Mouse (Mus musculus): ENCODE measurements around the gene Sh3bgr. TPM values are rescaled to one million over a fixed set of nuclear protein-coding genes. Genes with fewer than 3 reads are reported as not detected.
A peak's percentile ranks its signal among the peaks of the same experiment; 100 is the strongest.

Gene Sh3bgr
- polyA plus RNA-seq, 1 experiment: 18.2 TPM

DNA sequence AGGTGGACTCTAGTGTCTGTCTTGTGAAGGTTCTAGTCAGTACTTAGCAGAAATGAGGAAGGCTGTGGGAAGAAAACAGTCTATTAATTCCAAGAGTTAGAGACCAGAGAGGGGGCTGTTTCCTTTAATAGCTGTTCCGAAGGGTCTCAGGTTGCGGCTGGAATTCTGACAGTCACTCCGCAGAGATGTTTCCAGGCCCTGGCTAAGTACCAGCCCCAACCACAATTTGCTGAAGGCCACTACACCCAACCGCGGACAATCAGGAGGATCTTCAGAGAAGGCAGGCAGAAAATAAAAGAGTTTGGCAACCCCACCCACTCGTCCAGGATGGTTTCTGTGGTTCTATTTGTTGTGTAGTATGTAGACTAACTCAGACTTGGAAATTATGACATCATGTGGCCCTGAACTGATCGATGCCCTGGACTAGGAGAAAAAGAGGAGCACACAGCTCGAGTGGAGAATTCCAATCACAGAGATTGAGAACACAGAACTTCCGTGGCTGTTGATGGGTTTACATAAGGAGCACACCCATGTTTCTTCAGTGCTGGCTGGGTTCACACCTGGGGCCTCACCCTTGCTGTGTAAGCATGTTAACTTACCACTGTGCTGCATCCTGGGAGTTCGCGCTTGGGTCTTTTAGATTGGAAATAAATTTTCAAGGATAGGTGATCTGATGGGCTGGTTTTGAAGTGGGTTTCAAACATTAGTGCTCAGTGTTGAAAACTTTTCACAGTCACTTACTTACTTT is 1.4 kb downstream of the Sh3bgr start:
- Histone ChIP-seq H3K4me3 (replicated peaks; ENCODE audit: extremely low read depth, low read depth, low read length) (no peak overlapping the region), H3K4me1 (ENCODE audit: control insufficient read depth, insufficient read depth, low read length) (no peaks in the 10 kb centered on the region)
- TF ChIP-seq CTCF (IDR thresholded peaks at IDR 0.05; ENCODE audit: insufficient read depth, low read length) (no peak), POLR2A (IDR thresholded peaks at IDR 0.05; ENCODE audit: borderline replicate concordance, extremely low read depth, low read depth, low read length) (no peak)
- 78% methylated on average over 11 of the region's 11 CpGs for WGBS
- no peak for DNase-seq

DNA sequence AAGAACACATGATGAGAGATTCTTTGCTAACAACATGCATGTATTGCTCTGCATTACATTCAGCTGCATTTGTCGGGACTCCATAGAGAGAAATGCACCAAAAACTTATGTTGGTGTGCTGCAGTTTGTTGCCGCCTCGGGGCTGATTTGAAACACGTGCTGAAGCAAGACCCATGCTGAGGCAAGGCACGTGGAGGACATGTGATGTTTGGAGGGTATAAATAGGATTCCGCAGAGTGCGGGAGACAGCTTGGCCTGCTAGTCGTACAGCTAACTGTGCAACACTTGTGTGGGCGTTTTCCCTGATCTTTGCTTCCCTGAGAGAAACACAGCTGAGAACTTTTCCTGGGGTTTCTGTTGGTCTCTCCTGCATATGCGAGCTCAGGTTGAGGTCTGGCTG is 9.5 kb downstream of the Sh3bgr start:
- no peaks in the 10 kb centered on the region; the same call in 1 of the 2 replicates for H3K4me1 ChIP-seq (ENCODE audit: control insufficient read depth, insufficient read depth, low read length)
- H3K4me3 ChIP-seq (replicated peaks; ENCODE audit: extremely low read depth, low read depth, low read length): no peak overlapping the region
- no peak for DNase-seq
- TF ChIP-seq POLR2A (IDR thresholded peaks at IDR 0.05; ENCODE audit: borderline replicate concordance, extremely low read depth, low read depth, low read length) (no peak), CTCF (IDR thresholded peaks at IDR 0.05; ENCODE audit: insufficient read depth, low read length) (no peak)
- WGBS: 85% methylated on average over 10 of the region's 10 CpGs

DNA sequence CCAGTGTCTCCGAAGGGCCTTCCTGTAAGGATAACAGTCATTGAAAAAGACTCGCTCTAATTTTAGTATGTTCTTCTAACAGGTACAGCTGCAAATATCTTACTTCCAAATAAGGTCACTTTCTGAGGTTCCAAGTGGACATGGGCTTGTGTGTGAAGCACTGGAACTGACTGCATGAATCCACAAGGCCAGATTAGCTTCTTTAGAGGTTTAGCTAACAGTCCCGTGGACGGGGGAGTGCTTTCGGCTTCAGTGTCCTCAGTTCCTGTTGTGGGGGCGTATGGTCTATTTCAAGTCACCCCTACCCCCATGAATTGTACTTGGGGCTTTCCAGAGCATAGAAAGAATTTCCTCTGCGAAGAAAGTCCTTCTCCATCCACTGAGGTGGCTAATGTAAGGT is 10.6 kb downstream of the Sh3bgr start:
- Histone ChIP-seq H3K4me1 (ENCODE audit: control insufficient read depth, insufficient read depth, low read length) (no peaks in the 10 kb centered on the region; the same call in 1 of the 2 replicates), H3K4me3 (replicated peaks; ENCODE audit: extremely low read depth, low read depth, low read length) (no peak overlapping the region)
- no peak for TF ChIP-seq CTCF (IDR thresholded peaks at IDR 0.05; ENCODE audit: insufficient read depth, low read length)
- no peak for TF ChIP-seq POLR2A (IDR thresholded peaks at IDR 0.05; ENCODE audit: borderline replicate concordance, extremely low read depth, low read depth, low read length)
- 74% methylated on average over 7 of the region's 7 CpGs for WGBS
- no peak for DNase-seq

DNA sequence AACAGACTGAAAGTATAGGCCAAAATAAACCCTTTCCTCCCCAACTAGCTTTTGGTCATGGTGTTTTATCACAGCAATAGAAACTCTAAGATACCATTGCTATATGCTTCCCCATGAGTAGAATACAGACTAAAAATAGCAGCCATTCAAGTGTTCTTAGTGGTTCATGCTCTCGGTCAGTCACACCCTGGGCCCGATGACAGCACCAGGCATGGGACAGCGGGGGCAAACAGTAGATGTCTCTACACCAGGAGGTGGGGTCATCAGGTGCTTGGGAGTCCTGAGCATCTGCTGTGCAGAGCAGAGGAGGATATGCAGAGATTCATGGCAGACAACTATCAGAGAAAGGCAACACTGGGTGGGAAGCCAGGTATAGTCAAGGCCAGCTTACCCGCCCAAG is 12.8 kb downstream of the Sh3bgr start:
- no peak overlapping the region for H3K4me3 ChIP-seq (replicated peaks; ENCODE audit: extremely low read depth, low read depth, low read length)
- no peaks in the 10 kb centered on the region; the same call in 1 of the 2 replicates for H3K4me1 ChIP-seq (ENCODE audit: control insufficient read depth, insufficient read depth, low read length)
- 94% methylated on average over 4 of the region's 4 CpGs for WGBS
- DNase-seq: no peak
- no peak for TF ChIP-seq POLR2A (IDR thresholded peaks at IDR 0.05; ENCODE audit: borderline replicate concordance, extremely low read depth, low read depth, low read length)
- TF ChIP-seq CTCF (IDR thresholded peaks at IDR 0.05; ENCODE audit: insufficient read depth, low read length): no peak

- no peak overlapping the region for H3K4me3 ChIP-seq (replicated peaks; ENCODE audit: extremely low read depth, low read depth, low read length)
- TF ChIP-seq CTCF (IDR thresholded peaks at IDR 0.05; ENCODE audit: insufficient read depth, low read length) (no peak), POLR2A (IDR thresholded peaks at IDR 0.05; ENCODE audit: borderline replicate concordance, extremely low read depth, low read depth, low read length) (no peak)
- WGBS: 45% methylated on average over 5 of the region's 5 CpGs
- no peaks in the 10 kb centered on the region for H3K4me1 ChIP-seq (ENCODE audit: control insufficient read depth, insufficient read depth, low read length)
- no peak for DNase-seq
Observed at GRCm38 (mm10) chr16:96221491-96221890, 21.2 kb downstream of the Sh3bgr start.

- Histone ChIP-seq H3K4me1 (ENCODE audit: control insufficient read depth, insufficient read depth, low read length) (no peaks in the 10 kb centered on the region), H3K4me3 (replicated peaks; ENCODE audit: extremely low read depth, low read depth, low read length) (no peak overlapping the region)
- TF ChIP-seq CTCF (IDR thresholded peaks at IDR 0.05; ENCODE audit: insufficient read depth, low read length) (no peak), POLR2A (IDR thresholded peaks at IDR 0.05; ENCODE audit: borderline replicate concordance, extremely low read depth, low read depth, low read length) (no peak)
- DNase-seq: no peak
- 63% methylated on average over 3 of the region's 3 CpGs for WGBS
Observed at GRCm38 (mm10) chr16:96221959-96222358, 21.7 kb downstream of the Sh3bgr start.

DNA sequence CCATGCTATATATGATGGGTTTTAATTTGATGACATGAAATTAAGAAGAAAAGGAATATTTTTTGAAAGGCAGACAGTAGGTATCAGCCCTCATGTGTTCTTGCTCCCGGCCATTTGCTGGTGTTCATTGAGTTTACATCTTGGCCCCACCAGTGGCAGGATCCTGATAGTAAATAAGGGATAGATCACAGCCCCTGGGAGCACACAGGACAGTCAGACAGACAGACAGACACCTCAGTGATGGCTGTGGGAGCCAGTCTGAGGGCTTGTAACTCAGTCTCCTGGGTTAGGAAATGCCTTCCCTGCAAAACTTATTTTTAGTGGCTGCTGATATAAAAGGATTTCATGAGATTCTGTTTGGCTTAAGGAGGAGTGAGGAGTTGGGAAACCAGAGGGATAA is 22.2 kb downstream of the Sh3bgr start:
- 66% methylated on average over 1 of the region's 1 CpGs for WGBS
- Histone ChIP-seq H3K4me1 (ENCODE audit: control insufficient read depth, insufficient read depth, low read length) (no peaks in the 10 kb centered on the region), H3K4me3 (replicated peaks; ENCODE audit: extremely low read depth, low read depth, low read length) (no peak overlapping the region)
- DNase-seq: no peak
- TF ChIP-seq POLR2A (IDR thresholded peaks at IDR 0.05; ENCODE audit: borderline replicate concordance, extremely low read depth, low read depth, low read length) (no peak), CTCF (IDR thresholded peaks at IDR 0.05; ENCODE audit: insufficient read depth, low read length) (no peak)

DNA sequence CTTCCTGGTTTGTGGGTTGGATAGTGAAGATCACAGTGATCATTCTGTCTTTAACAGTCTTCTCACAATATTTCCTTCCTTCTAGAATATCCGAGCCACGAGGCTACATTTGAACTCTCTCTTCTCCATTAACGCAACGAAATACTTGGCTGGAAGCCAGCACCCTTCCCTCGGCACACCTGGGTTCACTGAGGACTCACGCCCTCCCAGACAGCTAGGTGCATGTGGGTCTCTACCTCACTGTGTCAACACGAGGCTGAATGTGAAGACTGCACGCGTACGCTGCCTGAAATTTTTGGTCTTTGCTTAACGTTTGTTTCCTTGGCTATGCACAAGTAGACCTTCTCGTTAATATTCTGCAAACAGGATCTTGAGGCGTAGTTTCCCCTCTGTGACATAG is 28.2 kb downstream of the Sh3bgr start:
- DNase-seq: no peak
- H3K4me1 ChIP-seq (ENCODE audit: control insufficient read depth, insufficient read depth, low read length): no peaks in the 10 kb centered on the region
- WGBS: 44% methylated on average over 13 of the region's 13 CpGs
- TF ChIP-seq CTCF (IDR thresholded peaks at IDR 0.05; ENCODE audit: insufficient read depth, low read length) (no peak), POLR2A (IDR thresholded peaks at IDR 0.05; ENCODE audit: borderline replicate concordance, extremely low read depth, low read depth, low read length) (no peak)
- H3K4me3 ChIP-seq (replicated peaks; ENCODE audit: extremely low read depth, low read depth, low read length): no peak overlapping the region

- no peak for TF ChIP-seq CTCF (IDR thresholded peaks at IDR 0.05; ENCODE audit: insufficient read depth, low read length)
- Histone ChIP-seq H3K4me1 (ENCODE audit: control insufficient read depth, insufficient read depth, low read length) (no peaks in the 10 kb centered on the region), H3K4me3 (replicated peaks; ENCODE audit: extremely low read depth, low read depth, low read length) (no peak overlapping the region)
- WGBS: 43% methylated on average over 8 of the region's 8 CpGs
- no peak for DNase-seq
Observed at GRCm38 (mm10) chr16:96229044-96229555, 28.9 kb downstream of the Sh3bgr start.

- TF ChIP-seq CTCF (IDR thresholded peaks at IDR 0.05; ENCODE audit: insufficient read depth, low read length) (peak; percentile 86), POLR2A (IDR thresholded peaks at IDR 0.05; ENCODE audit: borderline replicate concordance, extremely low read depth, low read depth, low read length) (no peak)
- Histone ChIP-seq H3K4me1 (ENCODE audit: control insufficient read depth, insufficient read depth, low read length) (no peaks in the 10 kb centered on the region), H3K4me3 (replicated peaks; ENCODE audit: extremely low read depth, low read depth, low read length) (no peak overlapping the region)
- peak; percentile 45 for DNase-seq
- 27% methylated on average over 11 of the region's 11 CpGs for WGBS
Observed at GRCm38 (mm10) chr16:96230411-96230810, 30.2 kb downstream of the Sh3bgr start.
